Mouse (Mus musculus): Measurements from ENCODE around the gene Tulp4. TPM values are rescaled to one million over a fixed set of nuclear protein-coding genes. Genes with fewer than 3 reads are reported as not detected.

The Tulp4 gene
- polyA plus RNA-seq, 1 experiment from 2014 or later: 171 TPM

DNA sequence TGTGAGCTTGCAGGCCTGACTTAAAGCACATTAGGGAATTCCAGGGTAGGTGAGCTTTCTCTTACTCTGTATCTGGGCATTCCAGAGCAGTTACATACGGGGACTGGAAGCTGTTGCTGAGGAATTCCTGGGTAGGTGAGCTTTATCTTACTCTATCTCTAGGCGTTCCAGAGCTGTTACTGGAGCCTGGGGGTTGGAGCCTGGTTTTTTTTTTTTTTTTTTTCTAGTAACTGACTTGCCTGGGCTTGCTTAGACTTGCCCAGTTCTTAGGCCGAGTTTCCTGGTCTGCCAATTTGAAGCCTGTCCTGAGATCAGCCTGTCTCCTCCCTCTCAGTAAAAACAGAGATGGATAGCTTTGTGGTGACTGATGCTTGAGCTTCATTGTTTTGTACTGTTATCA is 21.8 kb downstream of the Tulp4 start:
- H3K4me1 ChIP-seq (replicated peaks): no peaks in the 10 kb centered on the region; the same call in 1 of the 2 replicates
- H3K36me3 ChIP-seq: peaks cover 28% of the 10 kb centered on the region
- 72% methylated on average over 3 of the region's 3 CpGs for WGBS
- H3K27ac ChIP-seq: no peak overlapping the region
- H3K4me3 ChIP-seq (replicated peaks): no peak overlapping the region
- no peaks in the 10 kb centered on the region for H3K9me3 ChIP-seq
- H3K27me3 ChIP-seq: no peaks in the 10 kb centered on the region
- no peak overlapping the region for H3K9ac ChIP-seq (replicated peaks)
- ATAC-seq: no peak
- H3K4me2 ChIP-seq (replicated peaks): no peak overlapping the region

DNA sequence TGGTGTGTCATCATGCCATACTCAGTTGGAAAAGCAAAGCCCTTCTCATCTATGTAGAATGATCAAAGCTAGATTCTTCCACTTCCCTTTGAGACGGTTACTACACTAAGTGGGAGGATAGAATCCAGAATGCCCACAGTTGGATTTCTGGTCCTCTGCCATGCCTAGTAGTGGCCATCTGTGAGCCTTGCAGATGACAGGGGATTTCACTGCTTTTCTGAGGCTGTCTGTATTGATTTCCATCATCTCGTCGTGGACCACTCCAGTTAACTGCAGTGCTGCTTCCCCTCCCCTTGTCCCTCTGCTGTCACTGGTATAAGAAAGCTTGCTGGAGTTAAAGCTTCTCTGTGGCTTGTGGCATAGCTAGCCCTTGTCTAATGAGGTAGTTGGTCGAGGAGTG is 23.1 kb downstream of the Tulp4 start:
- no peak overlapping the region for H3K4me2 ChIP-seq (replicated peaks)

DNA sequence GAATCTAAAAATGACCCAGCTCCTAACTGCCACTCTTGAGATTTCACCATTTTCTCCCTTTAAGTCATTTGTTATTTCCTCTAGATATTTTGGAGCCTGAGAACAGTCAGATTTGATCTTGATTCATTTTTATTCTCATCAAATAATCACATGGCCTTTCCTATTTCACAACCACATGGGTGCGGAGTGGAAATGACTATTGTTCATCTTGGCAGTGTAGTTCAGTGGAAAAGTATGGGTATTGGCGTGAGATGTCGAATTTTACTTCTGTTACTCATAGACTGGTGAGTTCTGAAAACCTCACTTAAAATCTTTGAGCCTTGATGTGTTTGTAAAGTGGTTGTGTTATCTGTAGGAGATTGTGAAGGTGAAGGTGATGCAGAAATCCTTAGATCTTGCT is 24.8 kb downstream of the Tulp4 start:
- 94% methylated on average over 3 of the region's 3 CpGs for WGBS
- H3K4me2 ChIP-seq (replicated peaks): no peak overlapping the region
- no peak overlapping the region for H3K4me3 ChIP-seq (replicated peaks)
- H3K9ac ChIP-seq (replicated peaks): no peak overlapping the region
- H3K4me1 ChIP-seq (replicated peaks): no peaks in the 10 kb centered on the region; the same call in 1 of the 2 replicates
- no peak for ATAC-seq
- no peaks in the 10 kb centered on the region for H3K27me3 ChIP-seq
- no peak overlapping the region for H3K27ac ChIP-seq
- H3K9me3 ChIP-seq: no peaks in the 10 kb centered on the region
- H3K36me3 ChIP-seq: peaks cover 14% of the 10 kb centered on the region

More for the DNA sequence above, 23.1 kb downstream of the Tulp4 start:
- Histone ChIP-seq H3K27me3 (no peaks in the 10 kb centered on the region), H3K27ac (no peak overlapping the region), H3K36me3 (peaks cover 26% of the 10 kb centered on the region), H3K9me3 (no peaks in the 10 kb centered on the region), H3K9ac (replicated peaks) (no peak overlapping the region), H3K4me3 (replicated peaks) (no peak overlapping the region), H3K4me1 (replicated peaks) (no peaks in the 10 kb centered on the region; the same call in 1 of the 2 replicates)
- 74% methylated on average over 4 of the region's 4 CpGs for WGBS
- no peak for ATAC-seq

DNA sequence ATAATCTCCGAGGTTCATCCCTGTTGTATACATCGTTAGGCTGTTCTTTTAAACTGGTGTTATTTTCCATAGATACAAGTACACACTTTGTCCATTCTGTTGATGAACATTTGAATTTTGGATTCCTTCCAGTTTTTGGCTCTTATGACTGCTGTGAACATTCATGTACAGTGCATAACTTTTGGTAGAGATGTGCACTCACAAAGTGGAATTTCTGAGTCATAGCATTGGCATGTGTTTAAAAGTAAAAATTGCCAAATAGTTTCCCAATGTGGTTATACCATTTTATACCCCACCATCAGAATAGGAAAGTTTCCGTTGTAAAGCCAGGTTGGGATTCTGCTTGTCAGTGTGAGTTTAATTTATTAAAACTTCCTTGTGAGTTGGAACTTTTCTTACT is 34.6 kb downstream of the Tulp4 start:
- peaks cover 25% of the 10 kb centered on the region for H3K36me3 ChIP-seq
- H3K9ac ChIP-seq (replicated peaks): no peak overlapping the region
- WGBS: 91% methylated on average over 3 of the region's 3 CpGs
- H3K4me3 ChIP-seq (replicated peaks): no peak overlapping the region
- no peak overlapping the region for H3K27ac ChIP-seq
- H3K9me3 ChIP-seq: no peaks in the 10 kb centered on the region
- ATAC-seq: no peak
- no peaks in the 10 kb centered on the region for H3K27me3 ChIP-seq
- H3K4me2 ChIP-seq (replicated peaks): no peak overlapping the region
- H3K4me1 ChIP-seq (replicated peaks): peaks cover 7% of the 10 kb centered on the region; the same call in 1 of the 2 replicates

DNA sequence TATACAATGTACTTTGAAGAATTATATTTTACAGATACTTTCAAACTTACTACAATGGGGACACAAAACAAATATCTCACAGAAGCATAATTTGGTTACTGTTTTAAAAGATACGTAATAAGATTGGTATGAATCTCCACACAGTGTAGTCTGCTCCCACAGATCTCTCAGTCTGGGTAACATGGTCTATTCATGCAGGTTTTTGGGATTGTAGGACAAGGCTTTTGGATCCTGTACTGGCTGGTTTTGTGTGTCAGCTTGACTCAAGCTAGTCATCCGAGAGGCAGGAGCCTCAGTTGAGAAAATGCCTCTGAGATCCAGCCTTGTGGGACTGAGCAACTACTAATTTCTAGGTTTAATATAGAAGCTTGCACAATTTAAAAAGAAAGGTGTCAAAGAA is 35.1 kb downstream of the Tulp4 start:
- 93% methylated on average over 2 of the region's 2 CpGs for WGBS
- Histone ChIP-seq H3K4me2 (replicated peaks) (no peak overlapping the region), H3K4me3 (replicated peaks) (no peak overlapping the region), H3K27me3 (no peaks in the 10 kb centered on the region), H3K4me1 (replicated peaks) (peaks cover 7% of the 10 kb centered on the region; the same call in 1 of the 2 replicates), H3K9ac (replicated peaks) (no peak overlapping the region), H3K27ac (no peak overlapping the region), H3K9me3 (no peaks in the 10 kb centered on the region), H3K36me3 (peaks cover 26% of the 10 kb centered on the region)
- no peak for ATAC-seq

DNA sequence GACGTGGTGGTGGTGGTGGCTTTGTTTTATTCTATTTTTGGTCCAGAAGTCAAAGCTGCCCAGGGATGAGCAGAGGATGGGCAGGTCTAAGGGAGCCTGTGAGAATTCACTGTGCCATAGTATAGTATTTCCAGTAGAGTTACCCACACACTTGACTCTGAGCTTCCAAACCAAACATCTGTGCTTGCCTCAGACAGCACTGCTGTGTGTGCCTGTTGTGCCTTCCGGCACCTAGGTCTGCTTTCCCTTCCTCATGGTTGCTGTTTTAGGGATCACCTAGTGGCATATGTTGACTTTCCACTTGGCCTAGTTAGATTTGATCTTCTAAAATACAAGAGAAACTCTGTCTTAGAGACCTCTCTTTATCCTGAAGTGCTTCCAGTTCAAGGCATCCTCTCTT is 39.0 kb downstream of the Tulp4 start:
- no peak for ATAC-seq
- H3K4me2 ChIP-seq (replicated peaks): no peak overlapping the region
- no peaks in the 10 kb centered on the region for H3K27me3 ChIP-seq
- WGBS: 95% methylated on average over 2 of the region's 2 CpGs
- no peak overlapping the region for H3K4me3 ChIP-seq (replicated peaks)
- no peak overlapping the region for H3K27ac ChIP-seq
- H3K9me3 ChIP-seq: no peaks in the 10 kb centered on the region
- peaks cover 7% of the 10 kb centered on the region; the same call in 1 of the 2 replicates for H3K4me1 ChIP-seq (replicated peaks)
- H3K9ac ChIP-seq (replicated peaks): no peak overlapping the region
- peaks cover 7% of the 10 kb centered on the region for H3K36me3 ChIP-seq

DNA sequence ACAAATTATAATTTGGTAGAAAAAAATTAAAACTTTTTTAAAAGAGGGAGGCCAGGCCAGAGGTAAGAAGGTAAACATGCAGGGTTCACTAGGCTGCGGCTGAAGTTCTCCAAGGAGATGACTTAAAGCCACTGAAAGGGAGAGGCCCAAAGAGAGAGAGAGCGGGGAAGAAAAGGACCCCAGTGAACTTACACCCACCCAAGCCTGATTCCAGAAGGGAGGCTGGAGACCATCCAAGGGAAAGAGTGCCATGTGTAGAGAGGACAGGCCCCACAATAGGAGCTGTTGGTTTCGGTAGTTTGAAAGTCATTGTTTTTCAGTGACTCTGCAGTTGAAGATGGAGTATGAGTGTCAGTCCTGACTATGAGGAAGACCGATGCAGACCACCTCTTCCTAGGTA is 46.7 kb downstream of the Tulp4 start:
- Histone ChIP-seq H3K27ac (no peak overlapping the region), H3K9me3 (no peaks in the 10 kb centered on the region), H3K36me3 (0 out of 2 replicates have a peak, but pooled peaks cover 3% of the 10 kb centered on the region), H3K4me1 (replicated peaks) (no peaks in the 10 kb centered on the region), H3K4me2 (replicated peaks) (no peak overlapping the region), H3K27me3 (no peaks in the 10 kb centered on the region), H3K9ac (replicated peaks) (no peak overlapping the region), H3K4me3 (replicated peaks) (no peak overlapping the region)
- ATAC-seq: no peak
- WGBS: 97% methylated on average over 4 of the region's 4 CpGs

DNA sequence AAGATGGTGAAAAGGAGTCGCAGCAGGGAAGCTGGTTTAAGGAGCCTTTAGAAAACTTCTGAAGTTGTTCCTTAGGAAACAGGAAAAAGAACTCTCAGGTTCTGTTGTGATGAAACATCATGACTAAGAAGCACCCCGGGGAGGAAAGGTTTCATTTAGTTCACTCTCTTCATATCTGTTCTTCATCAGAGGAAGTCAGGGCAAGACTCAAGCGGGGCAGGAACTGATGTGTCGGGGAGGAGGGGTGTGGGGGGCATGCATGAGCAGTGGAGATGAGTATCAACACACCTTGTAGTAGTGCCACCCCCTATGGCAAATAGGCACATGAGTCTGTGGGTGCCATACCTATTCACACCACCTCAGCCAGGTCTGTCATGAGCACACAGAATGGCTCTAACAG is 47.3 kb downstream of the Tulp4 start:
- ATAC-seq: no peak
- no peak overlapping the region for H3K27ac ChIP-seq
- no peaks in the 10 kb centered on the region for H3K27me3 ChIP-seq
- H3K9ac ChIP-seq (replicated peaks): no peak overlapping the region
- H3K4me3 ChIP-seq (replicated peaks): no peak overlapping the region
- 0 out of 2 replicates have a peak, but pooled peaks cover 3% of the 10 kb centered on the region for H3K36me3 ChIP-seq
- no peaks in the 10 kb centered on the region for H3K9me3 ChIP-seq
- WGBS: 91% methylated on average over 4 of the region's 4 CpGs
- H3K4me1 ChIP-seq (replicated peaks): no peaks in the 10 kb centered on the region
- no peak overlapping the region for H3K4me2 ChIP-seq (replicated peaks)

DNA sequence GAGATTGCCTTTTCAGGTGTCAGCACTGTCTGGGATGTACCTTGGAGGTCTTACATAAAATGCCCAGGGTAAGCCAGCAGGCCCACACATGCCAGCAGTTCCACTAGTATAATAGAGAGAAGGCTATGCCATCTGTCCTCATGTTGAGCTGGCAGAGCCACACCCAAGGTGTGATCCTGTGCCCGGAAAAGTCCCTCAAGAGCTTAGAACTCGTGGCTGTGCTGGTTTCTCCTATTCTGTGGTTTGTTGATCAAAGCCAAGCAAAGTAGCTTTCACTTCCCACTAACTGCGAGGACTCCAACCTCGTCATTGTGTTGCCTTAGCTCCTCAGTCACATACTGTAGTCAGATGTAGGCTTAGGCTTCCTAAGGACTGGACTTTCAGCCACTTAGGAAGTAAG is 48.1 kb downstream of the Tulp4 start:
- ATAC-seq: no peak
- no peak overlapping the region for H3K4me3 ChIP-seq (replicated peaks)
- WGBS: 88% methylated on average over 4 of the region's 4 CpGs
- 0 out of 2 replicates have a peak, but pooled peaks cover 3% of the 10 kb centered on the region for H3K36me3 ChIP-seq
- no peaks in the 10 kb centered on the region for H3K4me1 ChIP-seq (replicated peaks)
- no peaks in the 10 kb centered on the region for H3K27me3 ChIP-seq
- no peak overlapping the region for H3K4me2 ChIP-seq (replicated peaks)
- H3K9me3 ChIP-seq: no peaks in the 10 kb centered on the region
- H3K27ac ChIP-seq: no peak overlapping the region
- no peak overlapping the region for H3K9ac ChIP-seq (replicated peaks)

DNA sequence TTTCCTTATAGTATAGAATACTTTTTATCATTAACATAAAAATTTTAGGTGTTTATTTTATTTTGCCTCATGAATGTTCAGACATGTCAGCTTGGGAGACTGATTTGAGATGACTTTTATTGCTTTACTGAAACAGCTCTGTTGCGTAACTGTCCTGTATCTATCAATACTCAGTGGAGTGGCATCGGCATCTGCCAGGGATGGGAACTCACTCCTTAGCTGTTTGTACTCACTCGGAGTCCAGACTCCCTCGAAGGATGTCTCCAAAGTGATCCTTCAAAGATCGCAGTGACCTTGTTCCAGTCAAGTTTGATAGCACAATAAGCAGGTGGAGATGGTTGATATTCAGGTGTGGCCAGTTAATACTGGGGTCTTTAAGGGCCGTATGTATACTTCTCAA is 54.3 kb downstream of the Tulp4 start:
- ATAC-seq: no peak
- Histone ChIP-seq H3K9me3 (no peaks in the 10 kb centered on the region), H3K27me3 (no peaks in the 10 kb centered on the region), H3K36me3 (no peaks in the 10 kb centered on the region), H3K9ac (replicated peaks) (no peak overlapping the region), H3K4me3 (replicated peaks) (no peak overlapping the region), H3K4me2 (replicated peaks) (no peak overlapping the region), H3K4me1 (replicated peaks) (no peaks in the 10 kb centered on the region), H3K27ac (no peak overlapping the region)
- 96% methylated on average over 6 of the region's 6 CpGs for WGBS

DNA sequence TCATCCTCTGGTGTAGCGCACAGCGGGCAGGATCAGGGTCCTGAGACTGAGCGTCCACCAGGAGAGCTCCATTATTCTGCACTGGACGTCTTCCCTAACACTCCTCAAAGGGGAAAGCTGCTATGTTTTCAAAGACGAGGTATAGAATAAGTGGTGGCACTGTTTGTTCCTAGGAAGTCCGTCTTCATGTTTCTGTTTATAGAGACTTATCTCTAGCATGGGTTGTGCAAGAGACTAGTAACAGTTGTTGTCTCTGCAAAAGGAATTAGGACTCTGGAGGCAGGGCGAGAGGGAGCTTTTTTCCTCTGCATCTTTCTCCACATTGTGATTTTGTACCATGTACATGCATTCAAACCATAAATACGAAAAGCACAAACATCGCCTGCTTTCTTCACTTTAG is 55.7 kb downstream of the Tulp4 start:
- no peaks in the 10 kb centered on the region for H3K27me3 ChIP-seq
- H3K4me2 ChIP-seq (replicated peaks): no peak overlapping the region
- H3K9me3 ChIP-seq: no peaks in the 10 kb centered on the region
- no peaks in the 10 kb centered on the region for H3K36me3 ChIP-seq
- WGBS: 85% methylated on average over 9 of the region's 9 CpGs
- no peak for ATAC-seq
- H3K9ac ChIP-seq (replicated peaks): no peak overlapping the region
- H3K27ac ChIP-seq: no peak overlapping the region
- no peaks in the 10 kb centered on the region for H3K4me1 ChIP-seq (replicated peaks)
- H3K4me3 ChIP-seq (replicated peaks): no peak overlapping the region

DNA sequence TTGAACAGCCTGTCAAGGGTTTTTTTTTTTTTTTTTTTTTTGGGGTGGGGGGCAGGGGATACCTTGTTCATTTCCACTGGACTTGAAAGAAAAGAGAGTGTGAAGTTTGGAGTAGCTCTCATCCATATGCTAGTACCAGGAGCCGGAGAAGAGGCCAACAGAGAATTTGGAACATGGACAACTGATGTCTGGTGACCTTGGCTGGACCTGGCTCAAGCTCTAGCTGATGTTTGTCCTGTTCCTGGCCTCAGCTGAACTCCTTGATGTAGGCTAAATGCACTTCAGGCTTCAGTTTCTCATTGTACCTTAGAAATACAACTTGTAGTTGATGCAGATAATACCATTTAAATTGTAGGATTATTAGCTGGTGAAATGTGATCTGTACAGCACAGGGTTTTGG is 56.5 kb downstream of the Tulp4 start:
- Histone ChIP-seq H3K4me3 (replicated peaks) (no peak overlapping the region), H3K27ac (no peak overlapping the region), H3K4me2 (replicated peaks) (no peak overlapping the region), H3K36me3 (no peaks in the 10 kb centered on the region), H3K27me3 (no peaks in the 10 kb centered on the region), H3K9me3 (no peaks in the 10 kb centered on the region), H3K4me1 (replicated peaks) (no peaks in the 10 kb centered on the region), H3K9ac (replicated peaks) (no peak overlapping the region)
- WGBS: 87% methylated on average over 1 of the region's 1 CpGs
- no peak for ATAC-seq

DNA sequence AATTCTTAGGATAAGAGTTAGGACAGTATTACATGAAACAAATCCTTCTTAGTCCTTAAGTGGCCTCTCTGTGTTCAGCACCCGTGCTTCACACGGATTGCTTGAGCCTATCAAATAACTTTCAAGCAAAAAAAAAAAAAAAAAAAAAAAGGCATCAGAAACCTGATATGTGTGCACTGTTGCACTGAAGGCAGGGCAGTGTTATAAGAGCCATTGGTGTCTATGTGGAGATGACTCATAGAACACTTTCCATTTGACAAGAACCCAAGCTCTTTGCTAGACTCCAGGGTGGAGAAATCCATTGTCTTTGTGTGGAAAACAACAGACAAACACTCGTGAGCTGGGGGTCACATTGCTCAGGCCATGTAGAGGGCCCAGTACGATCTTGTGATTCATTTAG is 58.7 kb downstream of the Tulp4 start:
- 62% methylated on average over 4 of the region's 4 CpGs for WGBS
- Histone ChIP-seq H3K4me3 (replicated peaks) (no peak overlapping the region), H3K9ac (replicated peaks) (no peak overlapping the region), H3K4me2 (replicated peaks) (no peak overlapping the region), H3K36me3 (no peaks in the 10 kb centered on the region), H3K27me3 (no peaks in the 10 kb centered on the region), H3K9me3 (no peaks in the 10 kb centered on the region), H3K4me1 (replicated peaks) (no peaks in the 10 kb centered on the region), H3K27ac (no peak overlapping the region)
- no peak for ATAC-seq
